Mouse (Mus musculus) cerebellum, adult (tissue): ENCODE measurements around the gene Fgd1.

Source experiments
- ATAC-seq: cut with Nextera tagmentation; 2 replicates; pipeline ENCODE4 v1.9.2; 2017; ENCODE audit warnings: mild to moderate bottlenecking, moderate library complexity, mixed read lengths; ENCODE audit not compliant: insufficient number of reproducible peaks, low FRiP score, low TSS enrichment

The Fgd1 gene

DNA sequence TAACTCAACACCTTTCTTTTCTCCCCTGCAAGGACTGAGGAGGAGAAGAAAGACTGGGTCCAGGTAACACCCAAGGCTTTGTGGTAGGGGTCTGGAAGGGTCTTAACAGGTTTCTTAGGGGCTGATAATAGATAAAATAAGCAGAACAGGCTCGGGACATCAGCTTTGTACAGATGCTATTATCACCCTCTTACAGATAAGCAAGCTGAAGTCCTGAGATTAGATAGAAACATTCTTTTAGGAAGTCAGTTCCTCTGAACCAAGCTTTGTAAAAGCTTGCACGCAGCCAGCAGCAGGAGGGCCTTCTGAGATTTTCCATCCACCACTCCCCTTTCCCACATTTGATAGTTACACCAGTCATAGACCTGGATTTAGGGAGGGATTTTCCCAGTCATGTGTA is 39.6 kb downstream of the Fgd1 start:
- no peak for ATAC-seq

- no peak for ATAC-seq
Observed at GRCm38 (mm10) chrX:151087418-151087817, 41.5 kb downstream of the Fgd1 start.

DNA sequence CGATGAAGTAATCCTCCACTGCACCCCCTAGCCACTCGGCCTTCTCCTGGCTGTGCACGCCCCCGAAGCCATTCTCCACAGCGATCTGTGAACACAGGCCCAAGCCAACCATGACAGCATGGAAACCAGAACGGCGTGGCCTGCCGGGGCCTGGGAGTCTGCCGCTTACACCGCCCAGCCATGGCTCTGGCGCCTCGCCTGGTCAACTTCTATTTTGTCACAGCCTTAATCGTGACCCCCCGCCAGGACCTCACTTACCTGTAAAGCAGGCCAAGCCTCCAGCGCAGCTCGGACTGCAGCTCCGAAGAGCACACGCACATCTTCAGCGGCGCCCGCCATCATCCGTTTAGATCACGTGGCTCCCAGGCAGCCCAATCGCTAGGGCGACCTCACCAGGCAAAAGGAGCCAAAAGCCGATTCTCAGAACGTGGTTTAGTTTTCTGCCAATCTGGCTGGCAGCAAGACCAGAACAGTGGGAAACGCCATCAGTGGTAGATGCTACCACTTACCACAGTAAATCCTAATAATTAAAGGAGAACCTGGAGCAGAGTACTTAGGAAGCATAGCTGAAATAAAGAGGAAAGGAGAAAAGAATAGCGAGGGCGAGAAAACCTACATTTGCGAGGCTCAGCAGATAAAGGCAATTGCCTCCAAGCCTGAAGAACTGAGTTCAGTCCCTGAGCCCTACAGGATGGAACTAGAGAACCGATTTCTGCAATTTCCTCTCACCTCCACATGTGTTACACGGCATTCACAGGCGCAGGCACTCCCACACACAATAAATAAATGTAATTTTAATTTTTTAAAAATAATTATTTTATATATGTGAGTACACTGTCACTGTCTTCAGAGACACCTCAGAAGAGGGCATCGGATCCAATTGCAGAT is 50.5 kb downstream of the Fgd1 start, which contains the start of gene Tsr2:
Gene Tsr2 (minus strand): TSS at position 373 of the 888 bp plus-strand sequence.
- ATAC-seq, result peak; percentile 95

- no peak for ATAC-seq
Observed at GRCm38 (mm10) chrX:151107301-151108067, 61.5 kb downstream of the Fgd1 start.

GRCm38 (mm10) chrX:151116795-151117194 is 70.8 kb downstream of the Fgd1 start:
- ATAC-seq, result peak; percentile 61

GRCm38 (mm10) chrX:151117432-151117831 is 71.5 kb downstream of the Fgd1 start:
- no peak for ATAC-seq

- ATAC-seq, result no peak
Observed at GRCm38 (mm10) chrX:151123933-151124332, 78.0 kb downstream of the Fgd1 start.

DNA sequence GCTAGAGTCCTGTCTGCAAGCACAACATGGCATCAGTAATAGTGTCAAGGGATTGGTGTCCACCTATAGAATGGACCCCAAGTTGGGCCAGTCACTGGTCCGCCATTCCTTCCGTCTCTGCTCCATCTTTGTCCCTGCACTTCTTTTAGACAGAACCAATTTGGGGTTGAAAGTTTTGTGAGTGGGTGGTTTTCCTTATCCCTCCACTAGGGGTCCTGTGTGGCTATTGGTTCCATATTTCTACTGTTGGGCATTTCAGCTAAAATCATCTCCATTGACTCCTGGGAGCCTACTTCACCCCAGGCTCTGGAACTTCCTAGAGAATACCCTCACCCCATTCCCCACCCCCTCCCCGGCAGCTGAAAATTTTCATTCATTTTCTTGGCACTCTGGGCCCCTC is 84.5 kb downstream of the Fgd1 start:
- no peak for ATAC-seq

DNA sequence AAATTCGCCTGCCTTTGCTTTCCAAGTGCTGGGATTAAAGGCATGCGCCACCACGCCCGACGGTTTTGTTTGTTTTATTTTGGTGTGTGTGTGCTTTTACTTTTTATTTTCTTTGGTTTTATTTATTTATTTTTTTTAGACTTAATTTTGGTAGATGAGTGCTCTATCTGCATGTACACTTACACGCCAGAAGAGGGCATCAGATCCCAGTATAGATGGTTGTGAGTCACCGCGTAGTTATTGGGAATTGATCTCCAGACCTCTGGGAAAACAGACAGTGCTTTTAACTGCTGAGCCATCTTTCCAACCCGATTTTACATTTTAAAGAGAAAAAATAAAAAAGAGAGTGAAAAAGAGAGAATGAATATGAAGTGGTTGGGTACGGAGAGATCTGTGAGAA is 86.8 kb downstream of the Fgd1 start:
- no peak for ATAC-seq
